Mouse (Mus musculus): ENCODE data around the gene Ralgapa2. TPM values are rescaled to one million over a fixed set of nuclear protein-coding genes. Genes with fewer than 3 reads are reported as not detected.

Ralgapa2 gene
- polyA plus RNA-seq, 1 experiment from 2014 or later: 6.5 TPM

DNA sequence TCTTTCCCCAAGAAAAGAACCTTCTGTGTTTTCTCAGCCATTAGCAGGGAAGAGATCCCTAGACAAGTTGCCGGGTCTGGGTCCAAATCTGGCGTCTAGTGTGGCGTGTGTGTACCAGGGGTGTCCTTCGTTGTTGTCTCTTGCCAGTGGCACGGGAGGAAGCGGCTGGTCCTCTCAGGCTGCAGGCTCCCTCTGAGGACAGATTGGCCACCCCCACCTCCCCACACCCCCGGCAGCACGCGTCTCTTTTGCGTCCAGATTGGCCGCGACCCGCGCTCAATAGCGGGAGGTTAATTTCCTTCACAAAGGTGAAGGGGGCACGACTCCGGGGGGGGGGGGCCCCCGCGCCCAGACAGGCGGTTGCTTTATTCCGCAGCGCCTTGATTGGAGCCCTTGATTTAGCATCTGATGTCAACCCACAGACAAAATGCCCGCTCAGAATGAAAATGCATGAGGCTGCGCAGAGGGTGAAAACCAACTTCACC is 291.5 kb downstream of the Ralgapa2 start:
- 5% methylated on average over 24 of the region's 24 CpGs for WGBS (ENCODE audit: insufficient replicate concordance)
- H3K36me3 ChIP-seq: no peaks in the 10 kb centered on the region
- 0 out of 2 replicates have a peak overlapping the region, but pooled peaks have one; percentile 53 for H3K4me3 ChIP-seq
- no peaks in the 10 kb centered on the region for H3K9me3 ChIP-seq (replicated peaks)
- H3K4me1 ChIP-seq: peaks cover 34% of the 10 kb centered on the region
- no peak overlapping the region for H3K9ac ChIP-seq
- peak overlapping the region; percentile 77; the same call in 1 of the 2 replicates for H3K4me2 ChIP-seq
- ATAC-seq: no peak
- peaks cover 99% of the 10 kb centered on the region for H3K27me3 ChIP-seq (replicated peaks)
- H3K27ac ChIP-seq: no peak overlapping the region

DNA sequence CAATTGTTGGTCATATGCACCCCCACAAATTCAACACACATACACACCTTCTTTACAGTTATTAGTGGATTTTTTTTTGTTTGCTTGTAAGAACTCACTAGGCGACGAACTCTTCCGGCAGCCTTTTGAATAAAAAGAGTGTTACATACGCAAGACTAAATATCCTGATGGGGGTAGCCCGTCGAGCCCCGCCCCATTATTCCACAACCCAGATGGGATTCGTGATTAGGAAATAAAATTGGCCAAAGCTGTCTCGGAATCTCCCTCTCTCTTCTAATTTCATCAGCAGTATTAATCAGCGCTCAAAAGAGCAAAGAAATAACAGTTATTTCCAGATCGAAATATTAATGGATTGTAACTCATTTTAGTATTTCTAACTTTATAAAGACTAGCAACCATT is 292.4 kb downstream of the Ralgapa2 start:
- Histone ChIP-seq H3K4me2 (no peak overlapping the region), H3K9me3 (replicated peaks) (no peaks in the 10 kb centered on the region), H3K27ac (no peak overlapping the region), H3K4me3 (no peak overlapping the region), H3K36me3 (no peaks in the 10 kb centered on the region), H3K27me3 (replicated peaks) (peaks cover 99% of the 10 kb centered on the region), H3K9ac (no peak overlapping the region), H3K4me1 (peaks cover 34% of the 10 kb centered on the region)
- no peak for ATAC-seq
- WGBS (ENCODE audit: insufficient replicate concordance): 18% methylated on average over 11 of the region's 11 CpGs

DNA sequence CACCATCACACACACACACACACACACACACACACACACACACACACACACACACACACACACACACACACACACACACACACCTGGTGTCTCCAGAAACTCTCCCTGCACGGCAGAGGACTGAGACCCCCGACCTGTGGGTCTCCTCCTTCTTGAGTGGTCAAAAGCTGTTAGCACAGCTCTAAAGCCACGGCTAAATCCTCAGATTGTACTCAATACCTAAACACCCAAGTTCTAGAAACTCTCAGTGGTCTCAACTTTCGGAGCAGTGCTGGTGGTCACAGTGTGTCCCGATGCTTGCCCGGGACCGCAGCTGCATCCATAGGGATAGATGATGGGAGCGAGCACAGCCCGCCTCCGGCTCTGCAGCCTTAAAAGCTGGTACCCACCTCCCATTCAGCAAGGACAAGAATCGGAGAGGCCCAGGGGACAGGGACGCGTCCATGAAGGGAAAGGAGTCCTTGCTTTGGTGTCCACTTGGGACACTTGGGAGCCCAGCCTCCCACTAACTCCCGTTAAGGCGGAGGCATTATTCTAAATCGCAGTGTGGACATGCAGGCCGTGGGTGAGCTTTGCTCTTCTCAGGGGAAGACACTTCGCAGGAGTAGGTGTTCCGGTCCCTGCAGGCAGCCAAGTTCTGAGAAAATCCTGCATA is 293.1 kb downstream of the Ralgapa2 start:
- 9% methylated on average over 19 of the region's 19 CpGs for WGBS (ENCODE audit: insufficient replicate concordance)
- no peak overlapping the region for H3K4me2 ChIP-seq
- peaks cover 95% of the 10 kb centered on the region for H3K27me3 ChIP-seq (replicated peaks)
- H3K9ac ChIP-seq: no peak overlapping the region
- no peak overlapping the region for H3K27ac ChIP-seq
- H3K36me3 ChIP-seq: no peaks in the 10 kb centered on the region
- no peak for ATAC-seq
- H3K9me3 ChIP-seq (replicated peaks): no peaks in the 10 kb centered on the region
- no peak overlapping the region for H3K4me3 ChIP-seq
- peaks cover 34% of the 10 kb centered on the region for H3K4me1 ChIP-seq

DNA sequence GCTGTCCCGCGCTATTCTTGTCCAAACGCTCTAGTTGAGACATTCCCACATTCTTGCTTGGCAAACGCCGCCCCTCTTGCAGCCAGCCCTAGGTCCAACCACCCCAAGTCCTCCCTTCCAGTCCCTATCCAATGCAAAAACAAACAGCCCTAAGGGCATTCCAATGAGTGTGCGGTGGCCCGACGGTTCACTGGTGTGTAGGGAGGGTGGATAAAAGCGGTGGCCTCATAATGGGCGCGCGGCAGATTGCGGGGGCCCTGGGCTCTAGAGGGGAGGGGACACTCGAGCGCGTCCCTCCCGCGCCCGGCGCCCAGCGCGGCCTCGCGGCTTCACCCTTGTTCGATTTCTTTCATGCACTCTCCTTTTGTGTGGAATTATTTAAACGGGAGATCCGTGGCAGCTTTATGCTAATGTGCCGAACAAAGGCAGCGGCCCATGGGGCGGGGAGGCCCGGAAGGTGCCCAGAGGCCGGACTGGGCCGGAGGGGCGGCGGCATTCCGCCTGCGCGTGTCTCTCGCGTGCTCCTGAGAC is 293.9 kb downstream of the Ralgapa2 start:
- peak overlapping the region; percentile 40 for H3K4me2 ChIP-seq
- no peaks in the 10 kb centered on the region for H3K9me3 ChIP-seq (replicated peaks)
- H3K27ac ChIP-seq: no peak overlapping the region
- H3K4me3 ChIP-seq: peak overlapping the region; percentile 8
- H3K4me1 ChIP-seq: peaks cover 32% of the 10 kb centered on the region
- no peak overlapping the region for H3K9ac ChIP-seq
- 2% methylated on average over 40 of the region's 40 CpGs for whole genome bisulfite sequencing (ENCODE audit: insufficient replicate concordance)
- ATAC-seq: no peak
- no peaks in the 10 kb centered on the region for H3K36me3 ChIP-seq
- H3K27me3 ChIP-seq (replicated peaks): peaks cover 87% of the 10 kb centered on the region

DNA sequence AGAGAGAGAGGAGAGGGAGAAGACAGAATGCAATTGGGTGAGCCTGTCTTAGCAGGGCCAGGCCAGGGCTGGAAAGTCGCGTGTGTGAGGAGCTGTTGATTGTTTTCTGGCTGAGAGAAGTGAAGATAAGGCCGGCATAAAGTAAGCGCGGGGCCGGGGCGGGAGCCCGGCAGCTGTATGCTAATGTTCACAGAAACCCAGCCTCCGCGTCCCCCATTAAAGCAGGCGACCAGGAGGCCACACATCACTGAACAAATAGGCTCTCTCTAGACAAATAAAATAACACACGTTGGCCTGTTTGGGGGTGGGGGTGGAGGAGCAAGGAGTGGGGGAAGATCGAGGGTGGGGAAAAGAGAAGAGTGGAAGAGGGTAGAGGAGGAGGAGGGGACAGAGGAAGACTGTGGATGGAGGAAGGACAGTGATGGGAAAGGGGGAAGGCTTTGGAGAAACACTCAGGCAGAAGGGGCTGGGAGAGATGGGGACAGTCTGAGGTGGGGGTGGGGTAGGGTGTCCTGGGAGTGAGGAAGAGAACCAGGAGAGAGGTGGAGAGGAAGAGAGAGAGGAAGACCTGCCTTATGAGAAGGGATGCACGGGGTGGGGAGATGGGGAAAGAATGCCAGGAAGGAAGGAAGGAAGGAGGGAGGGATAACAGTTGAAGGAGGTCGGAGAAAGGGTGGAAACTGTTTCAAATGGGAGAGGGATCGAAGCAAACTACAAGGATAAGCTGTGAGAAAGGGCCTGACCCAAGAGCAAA is 294.7 kb downstream of the Ralgapa2 start:
- Histone ChIP-seq H3K4me3 (no peak overlapping the region), H3K27me3 (replicated peaks) (peaks cover 79% of the 10 kb centered on the region), H3K4me1 (peaks cover 23% of the 10 kb centered on the region), H3K4me2 (no peak overlapping the region), H3K9me3 (replicated peaks) (no peaks in the 10 kb centered on the region), H3K9ac (no peak overlapping the region), H3K36me3 (no peaks in the 10 kb centered on the region), H3K27ac (no peak overlapping the region)
- WGBS (ENCODE audit: insufficient replicate concordance): 3% methylated on average over 16 of the region's 16 CpGs
- no peak for ATAC-seq

DNA sequence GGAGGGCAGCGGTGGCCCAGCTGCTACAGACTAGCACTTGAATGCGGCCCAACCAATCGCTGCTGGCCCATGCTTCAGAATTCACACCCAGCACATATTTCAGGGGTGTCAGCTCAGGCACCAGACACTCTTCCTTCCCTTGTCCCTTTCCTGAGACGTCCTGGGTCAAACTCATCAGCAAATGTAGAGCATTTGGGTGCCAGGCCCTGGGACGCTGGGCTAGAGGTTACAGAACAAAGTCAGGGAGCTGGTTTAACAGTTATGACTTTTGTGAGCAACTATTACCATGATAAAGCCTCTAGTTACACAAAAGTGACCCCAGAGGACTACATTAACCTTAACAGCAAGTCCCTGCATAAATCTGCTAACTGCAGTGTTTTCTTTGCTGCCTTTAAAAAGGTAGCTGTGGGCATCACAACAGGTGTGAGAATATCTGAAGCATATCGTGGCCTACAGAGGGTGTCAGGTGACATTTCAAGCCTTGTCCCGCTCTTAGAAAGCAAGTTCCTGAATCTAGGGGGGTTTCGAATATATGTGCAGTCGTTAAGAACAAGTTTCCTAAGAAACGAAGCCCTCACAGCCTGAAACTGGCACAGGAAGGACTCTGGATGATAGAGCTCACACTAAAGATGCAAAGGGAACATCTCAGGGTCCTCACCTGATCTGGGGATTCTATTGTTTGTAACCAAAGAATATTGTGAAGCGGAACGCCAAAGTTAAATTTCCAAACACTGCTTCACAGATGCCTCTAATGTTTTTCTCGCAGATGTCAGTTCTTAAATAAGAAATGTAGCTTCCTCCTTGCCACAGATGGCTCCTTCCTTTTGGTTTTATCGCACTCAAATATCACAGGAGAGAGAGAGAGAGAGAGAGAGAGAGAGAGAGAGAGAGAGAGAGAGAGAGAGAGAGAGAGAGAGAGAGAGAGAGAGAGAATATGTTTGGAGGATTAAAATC is 295.8 kb downstream of the Ralgapa2 start:
- no peak for ATAC-seq
- peaks cover 16% of the 10 kb centered on the region for H3K4me1 ChIP-seq
- H3K27me3 ChIP-seq (replicated peaks): peaks cover 68% of the 10 kb centered on the region
- H3K9me3 ChIP-seq (replicated peaks): no peaks in the 10 kb centered on the region
- H3K4me3 ChIP-seq: no peak overlapping the region
- no peak overlapping the region for H3K9ac ChIP-seq
- H3K36me3 ChIP-seq: no peaks in the 10 kb centered on the region
- no peak overlapping the region for H3K4me2 ChIP-seq
- 26% methylated on average over 14 of the region's 14 CpGs for WGBS (ENCODE audit: insufficient replicate concordance)
- no peak overlapping the region for H3K27ac ChIP-seq

DNA sequence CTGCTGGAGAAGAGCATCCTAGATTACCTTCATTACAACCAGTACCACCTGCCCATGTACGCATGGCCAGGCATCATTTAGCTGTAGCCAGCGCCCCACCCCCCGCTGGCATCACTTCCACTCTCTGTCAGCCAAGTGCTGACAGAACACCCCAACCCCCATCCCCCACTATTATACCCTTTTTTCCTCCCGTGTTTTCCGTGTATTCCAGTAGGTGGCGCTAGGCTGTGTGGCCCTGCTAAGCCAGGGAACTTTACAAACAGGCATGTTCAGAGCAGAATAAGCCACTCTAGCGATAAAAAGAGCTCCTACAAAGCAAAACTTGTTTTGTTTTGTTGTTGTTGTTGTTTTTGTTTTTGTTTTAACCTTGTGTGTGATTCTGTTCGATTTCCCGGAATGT is 297.4 kb downstream of the Ralgapa2 start:
- Histone ChIP-seq H3K27me3 (replicated peaks) (peaks cover 53% of the 10 kb centered on the region), H3K4me3 (no peak overlapping the region), H3K4me2 (no peak overlapping the region), H3K9me3 (replicated peaks) (no peaks in the 10 kb centered on the region), H3K4me1 (peaks cover 9% of the 10 kb centered on the region), H3K9ac (no peak overlapping the region), H3K36me3 (no peaks in the 10 kb centered on the region), H3K27ac (no peak overlapping the region)
- ATAC-seq: no peak
- 3% methylated on average over 9 of the region's 9 CpGs for WGBS (ENCODE audit: insufficient replicate concordance)

DNA sequence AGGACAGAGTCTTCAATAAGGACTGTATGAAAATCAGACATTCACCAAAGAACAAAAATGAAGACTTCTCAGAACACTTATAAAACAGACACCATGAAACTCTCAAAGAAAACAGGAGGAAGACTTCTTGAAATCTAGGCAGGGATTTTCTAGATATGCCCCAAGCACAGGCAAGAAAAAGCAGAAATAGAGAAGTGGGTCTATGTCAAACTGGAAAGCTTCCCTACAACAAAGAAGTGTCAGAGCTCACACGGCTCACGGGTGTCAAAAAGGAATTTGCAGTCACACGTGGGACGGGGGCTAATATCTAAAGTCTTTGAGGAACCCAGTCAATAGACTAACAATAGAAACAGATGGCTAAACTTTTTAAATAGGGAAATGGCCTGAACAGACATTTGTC is 301.2 kb downstream of the Ralgapa2 start:
- Histone ChIP-seq H3K27ac (no peak overlapping the region), H3K36me3 (no peaks in the 10 kb centered on the region), H3K27me3 (replicated peaks) (peaks cover 16% of the 10 kb centered on the region), H3K9me3 (replicated peaks) (no peaks in the 10 kb centered on the region), H3K4me1 (no peaks in the 10 kb centered on the region), H3K4me3 (no peak overlapping the region), H3K4me2 (no peak overlapping the region), H3K9ac (no peak overlapping the region)
- WGBS (ENCODE audit: insufficient replicate concordance): 30% methylated on average over 4 of the region's 4 CpGs
- no peak for ATAC-seq

DNA sequence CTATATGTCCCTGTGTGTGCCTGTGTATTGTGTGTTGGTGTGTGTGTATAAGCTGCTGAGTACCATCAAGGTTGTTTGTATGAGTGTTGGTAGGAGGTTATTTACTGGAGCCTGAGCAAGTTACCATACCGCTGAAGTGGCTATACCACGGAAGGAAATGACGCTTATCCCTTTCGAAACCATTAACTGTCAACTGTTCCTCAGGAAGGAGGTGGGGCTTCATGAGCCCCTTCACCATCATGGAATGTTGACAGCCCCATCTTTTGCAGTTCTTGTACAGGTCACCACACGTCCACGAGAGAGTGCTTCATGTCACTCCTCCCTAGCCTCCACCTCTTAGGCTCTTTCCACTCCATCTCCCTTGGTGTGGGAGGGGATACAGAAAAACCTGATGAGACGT is 314.2 kb downstream of the Ralgapa2 start:
- Histone ChIP-seq H3K27ac (no peak overlapping the region), H3K9me3 (replicated peaks) (no peaks in the 10 kb centered on the region), H3K9ac (no peak overlapping the region), H3K36me3 (no peaks in the 10 kb centered on the region), H3K4me2 (no peak overlapping the region), H3K27me3 (replicated peaks) (no peaks in the 10 kb centered on the region), H3K4me3 (no peak overlapping the region), H3K4me1 (no peaks in the 10 kb centered on the region)
- no peak for ATAC-seq
- whole genome bisulfite sequencing (ENCODE audit: insufficient replicate concordance): 25% methylated on average over 7 of the region's 7 CpGs

DNA sequence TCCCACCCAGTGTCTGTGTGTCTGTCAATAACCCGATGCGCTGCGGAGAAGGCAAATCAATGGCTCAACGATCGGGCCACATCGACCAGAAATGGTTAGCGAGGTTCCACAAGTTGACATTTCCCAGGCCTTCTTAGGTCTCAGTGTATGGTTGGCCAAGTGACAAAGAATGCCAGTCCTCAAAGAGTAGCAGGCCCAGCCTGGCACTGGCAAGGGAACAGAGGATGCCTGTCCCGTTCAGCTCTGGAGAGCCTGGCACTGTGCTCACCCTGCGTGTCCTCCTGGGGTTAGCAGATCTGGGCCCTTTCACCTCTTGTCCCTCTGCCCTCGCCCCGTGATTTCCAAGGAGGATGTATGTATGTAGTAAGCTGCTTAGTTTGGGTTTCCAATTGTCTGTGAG is 316.0 kb downstream of the Ralgapa2 start:
- no peak overlapping the region for H3K27ac ChIP-seq
- no peak overlapping the region for H3K4me2 ChIP-seq
- H3K4me3 ChIP-seq: no peak overlapping the region
- WGBS (ENCODE audit: insufficient replicate concordance): 82% methylated on average over 11 of the region's 11 CpGs
- no peaks in the 10 kb centered on the region for H3K36me3 ChIP-seq
- H3K9ac ChIP-seq: no peak overlapping the region
- H3K27me3 ChIP-seq (replicated peaks): no peaks in the 10 kb centered on the region
- no peaks in the 10 kb centered on the region for H3K4me1 ChIP-seq
- no peak for ATAC-seq
- H3K9me3 ChIP-seq (replicated peaks): no peaks in the 10 kb centered on the region
